ENCODE assay signal across 27 mouse cellular contexts in the genomic region with DNA sequence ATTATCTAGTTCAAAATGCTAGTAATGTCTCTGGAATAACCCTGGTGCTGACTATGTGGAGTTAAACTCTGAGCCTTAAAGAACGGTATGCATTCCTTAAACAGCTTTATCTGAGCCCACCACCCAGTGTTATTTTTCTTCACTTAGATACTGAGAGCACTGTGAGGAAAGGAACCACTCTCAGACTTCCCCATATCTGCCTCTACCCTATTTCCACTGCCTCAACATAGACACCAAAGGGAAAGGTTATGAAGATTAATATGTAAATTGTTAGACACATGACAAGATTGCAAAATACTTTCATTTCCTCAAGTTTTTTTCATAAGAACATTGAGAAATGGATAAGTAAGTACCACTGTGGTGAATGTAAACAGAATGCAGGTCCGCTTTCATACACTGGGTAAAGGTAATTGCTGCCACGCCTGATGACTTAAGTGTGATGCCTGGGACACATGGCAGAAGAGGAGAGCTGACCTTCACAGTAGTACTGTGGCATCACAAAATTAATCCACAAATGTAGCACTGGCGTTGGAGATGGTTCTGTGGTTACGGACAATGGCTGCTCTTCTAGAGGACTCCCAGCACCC. TPM values are rescaled to one million over a fixed set of nuclear protein-coding genes. Genes with fewer than 3 reads are reported as not detected.
DNase-seq lines count a peak whose midpoint lies in the region; ATAC-seq lines count a peak whose summit lies in the region.
"Had no signal": no experiment of that assay in that cellular context is flagged by ENCODE, and none has a peak within 500 bp of the region (broad histone marks: within the 10 kb centered on the region; RNA-seq: fewer than 3 reads in every experiment).

No protein-coding gene starts in this region.

- no peak overlapping the region for H3K9ac ChIP-seq in midbrain, embryonic 13.5 days (replicated peaks)
- H3K9ac ChIP-seq in hindbrain, embryonic 12.5 days, result no peak overlapping the region
- H3K9ac ChIP-seq: forebrain, embryonic 13.5 days; limb, embryonic 13.5 days; liver, embryonic 15.5 days had no signal

- no peak overlapping the region for H3K4me3 ChIP-seq in macrophage (ENCODE audit: inconsistent target)
- no peak overlapping the region for H3K4me3 ChIP-seq in midbrain, embryonic 13.5 days (replicated peaks)
- no peak overlapping the region for H3K4me3 ChIP-seq in hindbrain, embryonic 12.5 days
- H3K4me3 ChIP-seq: forebrain, embryonic 13.5 days; heart, embryonic 10.5 days; hindbrain, embryonic 10.5 days; limb, embryonic 13.5 days; liver, embryonic 15.5 days; megakaryocyte, embryonic 14.5 days had no signal

- no peak for ATAC-seq in midbrain, embryonic 13.5 days
- no peak for ATAC-seq in hindbrain, embryonic 12.5 days (ENCODE audit: low FRiP score)
- ATAC-seq: CD4-positive, CD25-positive, alpha-beta regulatory T cell, adult 4 months; forebrain, embryonic 13.5 days; hindbrain, postnatal 0 days; intestine, embryonic 16.5 days; Patski had no signal

- no peaks in the 10 kb centered on the region for H3K9me3 ChIP-seq in midbrain, embryonic 13.5 days
- no peaks in the 10 kb centered on the region for H3K9me3 ChIP-seq in hindbrain, embryonic 12.5 days (replicated peaks)
- H3K9me3 ChIP-seq: forebrain, embryonic 13.5 days; heart, embryonic 10.5 days; hindbrain, embryonic 10.5 days; limb, embryonic 13.5 days; liver, embryonic 15.5 days; megakaryocyte, embryonic 14.5 days had no signal

- H3K36me3 ChIP-seq in macrophage (ENCODE audit: inconsistent target), result no peaks in the 10 kb centered on the region
- H3K36me3 ChIP-seq in splenic B cell, adult 2 months (ENCODE audit: control insufficient read depth, insufficient read depth, low read length, poor library complexity, severe bottlenecking), result no peaks in the 10 kb centered on the region
- no peaks in the 10 kb centered on the region for H3K36me3 ChIP-seq in midbrain, embryonic 13.5 days
- H3K36me3 ChIP-seq in hindbrain, embryonic 12.5 days, result no peaks in the 10 kb centered on the region
- H3K36me3 ChIP-seq: heart, embryonic 10.5 days; hindbrain, embryonic 10.5 days had no signal

- WGBS in macrophage (ENCODE audit: missing documents), result 53% methylated on average over 5 of the region's 5 CpGs
- WGBS in midbrain, embryonic 13.5 days, result 95% methylated on average over 5 of the region's 5 CpGs
- 96% methylated on average over 5 of the region's 5 CpGs for WGBS in hindbrain, embryonic 12.5 days

- no peak overlapping the region for H3K4me2 ChIP-seq in midbrain, embryonic 13.5 days (replicated peaks)
- no peak overlapping the region for H3K4me2 ChIP-seq in hindbrain, embryonic 12.5 days (replicated peaks)
- H3K4me2 ChIP-seq: forebrain, embryonic 13.5 days; limb, embryonic 13.5 days; liver, embryonic 15.5 days had no signal

- intact Hi-C loops in heart, postnatal 36 days (cut with DNase I), result no loop called here

- H3K27me3 ChIP-seq in splenic B cell, adult 2 months (ENCODE audit: control insufficient read depth, insufficient read depth, low read length, poor library complexity, severe bottlenecking), result no peaks in the 10 kb centered on the region
- H3K27me3 ChIP-seq in midbrain, embryonic 13.5 days, result no peaks in the 10 kb centered on the region
- no peaks in the 10 kb centered on the region for H3K27me3 ChIP-seq in hindbrain, embryonic 12.5 days
- H3K27me3 ChIP-seq: forebrain, embryonic 13.5 days; limb, embryonic 13.5 days; liver, embryonic 15.5 days; megakaryocyte, embryonic 14.5 days; Patski had no signal

- no peaks in the 10 kb centered on the region for H3K4me1 ChIP-seq in midbrain, embryonic 13.5 days (replicated peaks)
- no peaks in the 10 kb centered on the region for H3K4me1 ChIP-seq in hindbrain, embryonic 12.5 days
- H3K4me1 ChIP-seq: hindbrain, embryonic 10.5 days; limb, embryonic 13.5 days; liver, embryonic 15.5 days had no signal

- H3K27ac ChIP-seq in macrophage, result peak overlapping the region; percentile 73
- no peak overlapping the region for H3K27ac ChIP-seq in midbrain, embryonic 13.5 days
- H3K27ac ChIP-seq in hindbrain, embryonic 12.5 days, result no peak overlapping the region
- H3K27ac ChIP-seq: forebrain, embryonic 13.5 days; heart, embryonic 10.5 days; hindbrain, embryonic 10.5 days; hindbrain, postnatal 0 days; limb, embryonic 13.5 days; liver, embryonic 15.5 days; stomach, postnatal 0 days had no signal

- no peaks in the 10 kb centered on the region for H3K79me2 ChIP-seq in macrophage (ENCODE audit: inconsistent target)

- DNase-seq in heart, adult 11 months, result peak; percentile 71
- DNase-seq in heart, postnatal 36 days, result no peak
- peak; percentile 45 for DNase-seq in lung, postnatal 36 days
- DNase-seq in lung, postnatal 14 days, result no peak
- peak; percentile 27 for DNase-seq in splenic B cell, adult 2 months (ENCODE audit: low read depth, low spot score)
- DNase-seq: adrenal gland, adult 8-10 months; cerebellum, adult 18-20 months; cerebellum, postnatal 14 days; kidney, adult 9 months; kidney, postnatal 14 days; midbrain, embryonic 14.5 days; thymus, adult 2 months; thymus, postnatal 4 days had no signal

RNA-seq across cellular contexts. Expression of a gene that starts 54.5 kb away (rescaled TPM):
- total RNA-seq in heart, postnatal 36 days (2021), result 10 to 100 TPM; 19.6 to 19.9 TPM
- total RNA-seq in macrophage (2018; cell fraction: chromatin; rRNA removed), result 10 to 100 TPM; 46.4 to 93.5 (median 61.6) TPM
- 10 to 100 TPM; 39.6 to 63.5 (median 47.9) TPM for total RNA-seq in macrophage (2018; cell fraction: cytosol; rRNA removed)
- 100 to 1,000 TPM in 1 of 26 experiments, 10 to 100 TPM in 25; 52.4 to 103 (median 66.5) TPM for total RNA-seq in macrophage (2018; cell fraction: nucleus; rRNA removed)
- polyA plus RNA-seq in macrophage (2018), result 32.5 to 68.4 TPM (median 36.6 TPM) in 3 replicates
- 15.2 and 17.9 TPM in 2 replicates for polyA plus RNA-seq in midbrain, embryonic 13.5 days (2015; fragmentation: Nextera tagmentation; extraction: Ambion mirVana)
- polyA plus RNA-seq in hindbrain, embryonic 12.5 days (2016; fragmentation: Nextera tagmentation; extraction: Ambion mirVana), result 16.1 and 16.4 TPM in 2 replicates
- polyA plus RNA-seq: CD4-positive, CD25-positive, alpha-beta regulatory T cell, adult 4 months had no signal

Comparison
In these comparisons a context has a peak if more than half of its experiments do, and no peak if none do; other contexts are left out.
1. DNase-seq: peak in heart, adult 11 months (single experiment), lung, postnatal 36 days (single experiment) and splenic B cell, adult 2 months (single experiment); none in heart, postnatal 36 days (0 of 2) and lung, postnatal 14 days (single experiment).